Mouse (Mus musculus): ENCODE measurements around the gene Rit1. TPM values are rescaled to one million over a fixed set of nuclear protein-coding genes. Genes with fewer than 3 reads are reported as not detected.

Gene Rit1
- polyA plus RNA-seq, 1 experiment from 2014 or later: 41.7 TPM

GRCm38 (mm10) chr3:88686734-88687611 is 29.7 kb upstream of the Rit1 start:
- H3K9ac ChIP-seq (replicated peaks; ENCODE audit: low read length): peak overlapping the region; percentile 94
- peaks cover 3% of the 10 kb centered on the region; the same call in 1 of the 2 replicates for H3K4me1 ChIP-seq (ENCODE audit: control insufficient read depth, insufficient read depth, low read length)
- H3K4me2 ChIP-seq (ENCODE audit: low read depth, low read length): peak overlapping the region; percentile 84
- H3K36me3 ChIP-seq (replicated peaks; ENCODE audit: control insufficient read depth, insufficient read depth, low read depth, low read length): peaks cover 11% of the 10 kb centered on the region
- no peaks in the 10 kb centered on the region for H3K9me3 ChIP-seq (replicated peaks; ENCODE audit: control insufficient read depth, low read length)
- no peaks in the 10 kb centered on the region for H3K27me3 ChIP-seq (ENCODE audit: control insufficient read depth, insufficient read depth, low read length)
- 55% methylated on average over 13 of the region's 13 CpGs for WGBS
- ATAC-seq (replicated peaks; ENCODE audit: insufficient number of reproducible peaks, low FRiP score, low TSS enrichment, low read depth) (no peak), DNase-seq (ENCODE audit: low spot score) (no peak)
- no peak overlapping the region for H3K27ac ChIP-seq (replicated peaks; ENCODE audit: low read depth, low read length)
- peak overlapping the region; percentile 100 for H3K4me3 ChIP-seq (ENCODE audit: low read depth, low read length)

DNA sequence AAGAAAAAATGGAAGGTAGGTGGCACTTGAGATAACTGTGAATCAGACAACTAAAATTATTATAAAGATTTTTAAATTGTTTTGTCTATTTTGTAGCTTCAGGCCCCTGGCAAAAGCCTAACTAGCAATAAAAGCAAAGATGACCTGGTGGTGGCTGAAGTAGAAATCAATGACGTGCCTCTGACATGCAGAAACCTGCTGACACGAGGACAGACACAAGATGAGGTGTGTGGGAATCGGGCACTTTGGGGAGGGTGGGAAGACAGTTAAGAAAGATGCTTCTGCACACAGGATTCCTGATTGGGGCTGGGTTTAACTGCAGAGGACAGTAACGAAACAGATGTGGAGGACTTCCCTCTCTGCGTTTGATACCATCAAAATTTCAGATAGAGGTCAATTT is 27.6 kb upstream of the Rit1 start:
- no peaks in the 10 kb centered on the region for H3K27me3 ChIP-seq (ENCODE audit: control insufficient read depth, insufficient read depth, low read length)
- no peak overlapping the region for H3K9ac ChIP-seq (replicated peaks; ENCODE audit: low read length)
- WGBS: 92% methylated on average over 5 of the region's 5 CpGs
- no peaks in the 10 kb centered on the region for H3K9me3 ChIP-seq (replicated peaks; ENCODE audit: control insufficient read depth, low read length)
- no peak overlapping the region for H3K4me3 ChIP-seq (ENCODE audit: low read depth, low read length)
- peaks cover 3% of the 10 kb centered on the region; the same call in 1 of the 2 replicates for H3K4me1 ChIP-seq (ENCODE audit: control insufficient read depth, insufficient read depth, low read length)
- no peak overlapping the region for H3K27ac ChIP-seq (replicated peaks; ENCODE audit: low read depth, low read length)
- no peak overlapping the region for H3K4me2 ChIP-seq (ENCODE audit: low read depth, low read length)
- no peak for ATAC-seq (replicated peaks; ENCODE audit: insufficient number of reproducible peaks, low FRiP score, low TSS enrichment, low read depth)
- peaks cover 15% of the 10 kb centered on the region for H3K36me3 ChIP-seq (replicated peaks; ENCODE audit: control insufficient read depth, insufficient read depth, low read depth, low read length)
- no peak for DNase-seq (ENCODE audit: low spot score)

DNA sequence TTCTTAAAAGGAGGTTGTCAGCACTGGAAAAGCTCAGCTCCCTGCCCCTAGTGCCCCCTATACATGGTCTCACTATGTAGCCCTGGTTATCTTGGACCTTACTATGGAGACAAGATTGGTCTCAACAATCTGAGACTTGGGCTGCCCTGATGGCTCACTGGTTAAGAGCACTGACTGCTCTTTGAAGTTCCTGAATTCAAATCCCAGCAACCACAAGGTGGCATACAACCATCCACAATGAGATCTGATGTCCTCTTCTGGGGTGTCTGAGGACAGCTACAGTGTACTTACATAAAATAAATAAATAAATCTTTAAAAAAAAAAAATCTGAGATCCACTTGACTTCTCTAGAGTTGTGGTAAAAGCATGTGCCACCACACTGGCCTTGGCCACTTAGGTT is 21.1 kb upstream of the Rit1 start:
- Histone ChIP-seq H3K36me3 (replicated peaks; ENCODE audit: control insufficient read depth, insufficient read depth, low read depth, low read length) (peaks cover 32% of the 10 kb centered on the region), H3K27ac (replicated peaks; ENCODE audit: low read depth, low read length) (no peak overlapping the region), H3K4me3 (ENCODE audit: low read depth, low read length) (no peak overlapping the region), H3K9me3 (replicated peaks; ENCODE audit: control insufficient read depth, low read length) (no peaks in the 10 kb centered on the region), H3K27me3 (ENCODE audit: control insufficient read depth, insufficient read depth, low read length) (no peaks in the 10 kb centered on the region), H3K9ac (replicated peaks; ENCODE audit: low read length) (no peak overlapping the region), H3K4me2 (ENCODE audit: low read depth, low read length) (no peak overlapping the region), H3K4me1 (ENCODE audit: control insufficient read depth, insufficient read depth, low read length) (no peaks in the 10 kb centered on the region)
- ATAC-seq (replicated peaks; ENCODE audit: insufficient number of reproducible peaks, low FRiP score, low TSS enrichment, low read depth) (no peak), DNase-seq (ENCODE audit: low spot score) (no peak)

DNA sequence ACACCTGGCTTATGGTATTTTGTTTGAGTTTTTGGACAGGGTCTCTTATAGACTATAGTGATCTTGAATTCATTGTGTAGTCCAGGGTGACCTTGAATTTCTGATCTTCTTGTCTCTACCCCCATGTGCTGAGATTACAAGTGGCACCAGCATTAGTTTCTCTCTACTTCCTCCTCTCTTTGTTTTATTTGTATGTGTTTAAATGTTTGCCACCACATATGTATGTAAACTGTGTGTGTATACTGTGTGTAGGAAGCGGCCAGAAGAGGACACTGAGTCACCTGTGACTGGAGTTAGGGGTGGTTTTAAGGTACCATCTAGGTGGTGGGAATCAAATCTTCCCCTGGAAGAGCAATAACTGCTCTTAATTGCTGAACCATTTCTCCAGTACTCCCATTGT is 18.6 kb upstream of the Rit1 start:
- Histone ChIP-seq H3K9me3 (replicated peaks; ENCODE audit: control insufficient read depth, low read length) (no peaks in the 10 kb centered on the region), H3K27me3 (ENCODE audit: control insufficient read depth, insufficient read depth, low read length) (no peaks in the 10 kb centered on the region), H3K4me2 (ENCODE audit: low read depth, low read length) (no peak overlapping the region), H3K27ac (replicated peaks; ENCODE audit: low read depth, low read length) (no peak overlapping the region), H3K36me3 (replicated peaks; ENCODE audit: control insufficient read depth, insufficient read depth, low read depth, low read length) (peaks cover 34% of the 10 kb centered on the region), H3K4me3 (ENCODE audit: low read depth, low read length) (no peak overlapping the region), H3K9ac (replicated peaks; ENCODE audit: low read length) (no peak overlapping the region), H3K4me1 (ENCODE audit: control insufficient read depth, insufficient read depth, low read length) (no peaks in the 10 kb centered on the region)
- ATAC-seq (replicated peaks; ENCODE audit: insufficient number of reproducible peaks, low FRiP score, low TSS enrichment, low read depth) (no peak), DNase-seq (ENCODE audit: low spot score) (no peak)
- WGBS: 96% methylated on average over 1 of the region's 1 CpGs

- no peak overlapping the region for H3K4me3 ChIP-seq (ENCODE audit: low read depth, low read length)
- no peaks in the 10 kb centered on the region for H3K9me3 ChIP-seq (replicated peaks; ENCODE audit: control insufficient read depth, low read length)
- H3K9ac ChIP-seq (replicated peaks; ENCODE audit: low read length): no peak overlapping the region
- ATAC-seq (replicated peaks; ENCODE audit: insufficient number of reproducible peaks, low FRiP score, low TSS enrichment, low read depth) (no peak), DNase-seq (ENCODE audit: low spot score) (no peak)
- no peak overlapping the region for H3K4me2 ChIP-seq (ENCODE audit: low read depth, low read length)
- no peaks in the 10 kb centered on the region for H3K27me3 ChIP-seq (ENCODE audit: control insufficient read depth, insufficient read depth, low read length)
- no peak overlapping the region for H3K27ac ChIP-seq (replicated peaks; ENCODE audit: low read depth, low read length)
- H3K36me3 ChIP-seq (replicated peaks; ENCODE audit: control insufficient read depth, insufficient read depth, low read depth, low read length): peaks cover 30% of the 10 kb centered on the region
- WGBS: 96% methylated on average over 6 of the region's 6 CpGs
- H3K4me1 ChIP-seq (ENCODE audit: control insufficient read depth, insufficient read depth, low read length): no peaks in the 10 kb centered on the region
These were observed 17.8 kb upstream of the Rit1 start for GRCm38 (mm10) chr3:88698834-88699233.

GRCm38 (mm10) chr3:88700247-88700646 is 16.4 kb upstream of the Rit1 start:
- Histone ChIP-seq H3K9me3 (replicated peaks; ENCODE audit: control insufficient read depth, low read length) (no peaks in the 10 kb centered on the region), H3K4me1 (ENCODE audit: control insufficient read depth, insufficient read depth, low read length) (no peaks in the 10 kb centered on the region), H3K4me2 (ENCODE audit: low read depth, low read length) (no peak overlapping the region), H3K9ac (replicated peaks; ENCODE audit: low read length) (no peak overlapping the region), H3K4me3 (ENCODE audit: low read depth, low read length) (no peak overlapping the region), H3K36me3 (replicated peaks; ENCODE audit: control insufficient read depth, insufficient read depth, low read depth, low read length) (peaks cover 29% of the 10 kb centered on the region), H3K27me3 (ENCODE audit: control insufficient read depth, insufficient read depth, low read length) (no peaks in the 10 kb centered on the region), H3K27ac (replicated peaks; ENCODE audit: low read depth, low read length) (no peak overlapping the region)
- DNase-seq (ENCODE audit: low spot score) (no peak), ATAC-seq (replicated peaks; ENCODE audit: insufficient number of reproducible peaks, low FRiP score, low TSS enrichment, low read depth) (no peak)
- WGBS: 96% methylated on average over 3 of the region's 3 CpGs

- DNase-seq (ENCODE audit: low spot score) (no peak), ATAC-seq (replicated peaks; ENCODE audit: insufficient number of reproducible peaks, low FRiP score, low TSS enrichment, low read depth) (no peak)
- Histone ChIP-seq H3K4me2 (ENCODE audit: low read depth, low read length) (no peak overlapping the region), H3K9me3 (replicated peaks; ENCODE audit: control insufficient read depth, low read length) (no peaks in the 10 kb centered on the region), H3K9ac (replicated peaks; ENCODE audit: low read length) (no peak overlapping the region), H3K27ac (replicated peaks; ENCODE audit: low read depth, low read length) (no peak overlapping the region), H3K27me3 (ENCODE audit: control insufficient read depth, insufficient read depth, low read length) (no peaks in the 10 kb centered on the region), H3K4me3 (ENCODE audit: low read depth, low read length) (no peak overlapping the region), H3K4me1 (ENCODE audit: control insufficient read depth, insufficient read depth, low read length) (no peaks in the 10 kb centered on the region), H3K36me3 (replicated peaks; ENCODE audit: control insufficient read depth, insufficient read depth, low read depth, low read length) (peaks cover 26% of the 10 kb centered on the region)
- 73% methylated on average over 3 of the region's 3 CpGs for WGBS
These were observed 15.4 kb upstream of the Rit1 start for GRCm38 (mm10) chr3:88701222-88701621.

DNA sequence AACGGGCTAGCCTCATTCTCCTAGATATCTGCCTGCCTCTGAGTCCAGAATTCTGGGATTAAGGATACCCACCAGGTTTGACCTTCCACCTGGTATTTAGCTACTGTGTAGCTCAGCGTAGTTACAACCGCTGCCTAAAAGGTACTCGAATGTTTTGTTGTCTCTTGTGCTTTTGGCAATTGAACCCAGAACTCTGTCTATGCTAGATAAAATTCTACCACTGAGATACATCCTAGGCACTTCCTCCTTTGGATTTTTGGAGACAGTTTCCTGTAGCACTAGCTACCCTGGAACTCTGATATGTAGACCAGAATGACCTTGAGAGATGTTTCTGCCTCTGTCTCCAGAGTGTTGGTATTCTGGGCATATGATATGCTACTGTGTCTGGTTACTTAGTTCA is 2.9 kb upstream of the Rit1 start:
- H3K9me3 ChIP-seq (replicated peaks; ENCODE audit: control insufficient read depth, low read length): no peaks in the 10 kb centered on the region
- no peaks in the 10 kb centered on the region for H3K4me1 ChIP-seq (ENCODE audit: control insufficient read depth, insufficient read depth, low read length)
- H3K36me3 ChIP-seq (replicated peaks; ENCODE audit: control insufficient read depth, insufficient read depth, low read depth, low read length): peaks cover 20% of the 10 kb centered on the region
- no peak overlapping the region for H3K4me2 ChIP-seq (ENCODE audit: low read depth, low read length)
- no peak overlapping the region for H3K4me3 ChIP-seq (ENCODE audit: low read depth, low read length)
- no peak overlapping the region for H3K9ac ChIP-seq (replicated peaks; ENCODE audit: low read length)
- no peak overlapping the region for H3K27ac ChIP-seq (replicated peaks; ENCODE audit: low read depth, low read length)
- ATAC-seq (replicated peaks; ENCODE audit: insufficient number of reproducible peaks, low FRiP score, low TSS enrichment, low read depth): no peak
- no peaks in the 10 kb centered on the region for H3K27me3 ChIP-seq (ENCODE audit: control insufficient read depth, insufficient read depth, low read length)
- WGBS: 94% methylated on average over 4 of the region's 4 CpGs
- no peak for DNase-seq (ENCODE audit: low spot score)

Data from embryonic facial prominence, embryonic 11.5 days (tissue).